ENCODE assay signal across 18 mouse cellular contexts in genomic region chr3:80781144-80781530, GRCm38 (mm10). TPM values are rescaled to one million over a fixed set of nuclear protein-coding genes. Genes with fewer than 3 reads are reported as not detected.
"Had no signal": no experiment of that assay in that cellular context is flagged by ENCODE, and none has a peak within 500 bp of the region (broad histone marks: within the 10 kb centered on the region; RNA-seq: fewer than 3 reads in every experiment).

No protein-coding gene starts in this region.

- H3K9me3 ChIP-seq: lung, embryonic 15.5 days; megakaryocyte, embryonic 14.5 days; midbrain, embryonic 13.5 days; midbrain, embryonic 15.5 days; neural tube, embryonic 12.5 days; stomach, embryonic 15.5 days had no signal

- ATAC-seq: lung, postnatal 0 days; midbrain, embryonic 13.5 days; midbrain, embryonic 15.5 days had no signal

- H3K27ac ChIP-seq: lung, embryonic 15.5 days; macrophage; midbrain, embryonic 13.5 days; midbrain, embryonic 15.5 days; neural tube, embryonic 12.5 days; stomach, embryonic 15.5 days had no signal

- DNase-seq: lung, adult 2 months; lung, postnatal 14 days; lung, postnatal 36 days; right cerebral cortex, postnatal 14 days; thymus, adult 18-20 months; thymus, postnatal 14 days; thymus, postnatal 36 days had no signal

- H3K4me2 ChIP-seq: lung, embryonic 15.5 days; midbrain, embryonic 11.5 days; midbrain, embryonic 13.5 days; midbrain, embryonic 15.5 days; neural tube, embryonic 12.5 days; stomach, embryonic 15.5 days had no signal

- H3K36me3 ChIP-seq: lung, embryonic 15.5 days; midbrain, embryonic 13.5 days; midbrain, embryonic 15.5 days; neural tube, embryonic 12.5 days; stomach, embryonic 15.5 days had no signal

- H3K9ac ChIP-seq: lung, embryonic 15.5 days; midbrain, embryonic 13.5 days; midbrain, embryonic 15.5 days; neural tube, embryonic 12.5 days; stomach, embryonic 15.5 days had no signal

- H3K4me3 ChIP-seq: lung, embryonic 15.5 days; megakaryocyte, embryonic 14.5 days; midbrain, embryonic 13.5 days; midbrain, embryonic 15.5 days; neural tube, embryonic 12.5 days; stomach, embryonic 15.5 days had no signal

- H3K27me3 ChIP-seq: lung, embryonic 15.5 days; megakaryocyte, embryonic 14.5 days; midbrain, embryonic 13.5 days; midbrain, embryonic 15.5 days; neural tube, embryonic 12.5 days; stomach, embryonic 15.5 days had no signal

- H3K4me1 ChIP-seq: lung, embryonic 15.5 days; megakaryocyte, embryonic 14.5 days; midbrain, embryonic 13.5 days; midbrain, embryonic 15.5 days; neural tube, embryonic 12.5 days; stomach, embryonic 15.5 days had no signal

RNA-seq across cellular contexts. Expression of gene Gria2, which starts 21.5 kb away (rescaled TPM):
- total RNA-seq: monocyte, adult 5-6 weeks; neutrophil, adult 5-6 weeks had no signal
- polyA plus RNA-seq: macrophage had no signal
